Mouse (Mus musculus) hematopoietic multipotent progenitor cell, adult 10-12 weeks (in vitro differentiated cells): Measurements from ENCODE around the gene Zfp653. TPM values are rescaled to one million over a fixed set of nuclear protein-coding genes. Genes with fewer than 3 reads are reported as not detected.

Experiments used
- polyA plus RNA-seq: library from polyadenylated mRNA; stranded (reverse); fragments of >175 nt; gene quantifications from 2 replicates; pipeline ENCODE4 v1.2.3, GENCODE M21; 2012; ENCODE audit warnings: low replicate concordance

The Zfp653 gene
- polyA plus RNA-seq, result 22.4 and 38.4 TPM in 2 replicates

GRCm38 (mm10) chr9:22070791-22071573, at the start of gene Zfp653, which contains the start of gene Gm49318:
Gene Zfp653, minus strand, starts transcription at chr9:22071376.
Gene Gm49318, minus strand, starts transcription at chr9:22071259.

DNA sequence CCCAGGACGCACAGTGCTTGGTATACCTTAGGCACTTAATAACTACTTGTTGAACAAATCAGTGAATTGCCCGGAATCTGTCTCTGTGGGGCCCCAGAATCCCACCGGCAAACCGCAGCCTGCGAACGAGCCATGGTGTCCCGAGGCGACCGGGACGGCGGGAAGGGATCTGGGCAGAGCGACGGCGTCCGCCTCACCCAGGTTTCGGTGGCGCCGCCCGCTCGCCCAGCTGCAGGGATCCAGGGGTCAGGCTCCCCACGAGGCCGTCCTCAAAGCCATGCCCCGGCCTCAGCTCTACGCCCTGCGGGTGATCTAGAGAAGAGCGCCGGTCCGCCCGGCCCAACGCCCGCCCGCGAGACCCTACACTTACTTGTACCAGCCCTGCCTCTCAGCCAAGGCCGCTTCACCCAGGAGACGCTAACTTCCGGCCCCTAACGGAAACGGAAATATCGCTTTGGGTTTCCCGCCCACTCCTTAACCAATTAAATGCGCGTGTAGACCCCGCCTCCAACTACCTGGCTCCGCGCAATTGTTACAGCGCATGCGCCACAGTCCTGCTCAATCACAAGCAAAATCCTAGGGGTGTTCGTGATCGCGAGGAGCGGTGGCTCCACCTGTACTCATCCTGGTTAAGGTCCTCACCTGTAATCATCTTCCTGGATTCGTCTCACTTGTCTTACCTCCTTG, 45.7 kb upstream of the Zfp653 start, which contains the start of gene Elof1:
Gene Elof1, minus strand, starts transcription at position 433 of the 687 bp plus-strand sequence.

DNA sequence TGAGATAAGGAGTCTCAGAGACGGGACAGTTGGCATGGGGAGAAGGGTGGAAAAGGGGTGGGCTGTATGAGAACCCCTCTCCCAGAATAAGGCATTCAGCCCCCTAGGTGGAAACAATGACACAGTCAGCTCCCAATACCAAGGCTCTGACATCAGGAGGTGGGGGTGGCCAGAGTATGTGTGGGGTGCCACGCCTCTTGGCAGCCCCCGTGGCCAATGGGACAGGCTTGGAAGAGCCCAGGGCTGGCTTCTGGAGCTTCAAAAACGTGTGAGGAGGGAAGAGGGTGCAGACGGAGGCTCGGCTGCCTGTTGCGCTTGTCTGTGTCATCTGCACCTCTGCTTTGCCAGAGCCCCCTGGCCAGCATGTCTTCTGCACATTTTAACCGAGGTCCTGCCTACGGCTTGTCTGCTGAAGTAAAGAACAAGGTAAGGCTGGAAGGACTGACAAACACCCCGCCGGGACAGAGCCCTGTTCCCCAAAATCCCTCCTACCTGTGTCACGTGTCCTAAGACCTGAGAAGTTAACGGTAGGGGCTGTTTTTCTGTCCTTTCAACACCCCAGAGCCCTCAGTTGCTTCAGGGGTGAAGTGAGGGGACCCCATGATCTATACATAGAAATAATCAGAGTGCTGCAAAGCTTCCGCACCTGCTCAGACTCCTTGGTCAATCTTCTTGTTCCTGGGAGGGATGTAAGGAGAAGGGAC, 28.0 kb upstream of the Zfp653 start, which contains the start of gene Cnn1:
Gene Cnn1, plus strand, starts transcription at position 224 of the 704 bp plus-strand sequence.

GRCm38 (mm10) chr9:22085022-22085834, 14.1 kb upstream of the Zfp653 start, which contains the start of gene Ecsit:
Gene Ecsit, minus strand, starts transcription at chr9:22085438.

GRCm38 (mm10) chr9:22051958-22052254, 19.3 kb downstream of the Zfp653 start, which contains the start of gene Elavl3:
Gene Elavl3, minus strand, starts transcription at chr9:22052023.

Other genes starting within 250 kb of the Zfp653 start
- gene Angptl8, start 235.9 kb downstream of the Zfp653 start, polyA plus RNA-seq, result 0.15 and 1.3 TPM in 2 replicates
- 8.1 and 14.3 TPM in 2 replicates for gene Dock6, start 218.7 kb downstream of the Zfp653 start, polyA plus RNA-seq
- 10.7 and 28.7 TPM in 2 replicates for gene Rab3d, start 153.2 kb downstream of the Zfp653 start, polyA plus RNA-seq
- not detected in 2 replicates for gene Ccdc159, start 143.9 kb downstream of the Zfp653 start, polyA plus RNA-seq
- 5.2 and 8.3 TPM in 2 replicates for gene Tmem205, start 143.8 kb downstream of the Zfp653 start, polyA plus RNA-seq
- gene Plppr2, start 134.3 kb downstream of the Zfp653 start, polyA plus RNA-seq, result 4.2 and 8.8 TPM in 2 replicates
- 8.5 and 16.9 TPM in 2 replicates for gene Swsap1, start 115.6 kb downstream of the Zfp653 start, polyA plus RNA-seq
- gene Epor, start 107.9 kb downstream of the Zfp653 start, polyA plus RNA-seq, result 12.6 and 83.6 TPM in 2 replicates
- 5.2 and 5.6 TPM in 2 replicates for gene Rgl3, start 81.9 kb downstream of the Zfp653 start, polyA plus RNA-seq
- 0.12 TPM in 2 replicates for gene Ccdc151, start 68.7 kb downstream of the Zfp653 start, polyA plus RNA-seq
- 81.6 and 112 TPM in 2 replicates for gene Prkcsh, start 68.6 kb downstream of the Zfp653 start, polyA plus RNA-seq
- 0.15 TPM in 1 of 2 replicates, not detected in the other for gene Elavl3, start 19.4 kb downstream of the Zfp653 start, polyA plus RNA-seq
- not detected in 2 replicates for gene Gm49318, start 117 bp downstream of the Zfp653 start, polyA plus RNA-seq
- 13.3 and 22.4 TPM in 2 replicates for gene Ecsit, start 14.1 kb upstream of the Zfp653 start, polyA plus RNA-seq
- not detected in 2 replicates for gene Cnn1, start 27.8 kb upstream of the Zfp653 start, polyA plus RNA-seq
- gene Elof1, start 45.8 kb upstream of the Zfp653 start, polyA plus RNA-seq, result 13.2 and 67.9 TPM in 2 replicates
- gene Acp5, start 64.3 kb upstream of the Zfp653 start, polyA plus RNA-seq, result 89.9 and 193 TPM in 2 replicates
- 34.8 and 51.2 TPM in 2 replicates for gene Pigyl, start 85.5 kb upstream of the Zfp653 start, polyA plus RNA-seq
- gene Zfp872, start 116.7 kb upstream of the Zfp653 start, polyA plus RNA-seq, result not detected in 2 replicates
- gene Zfp809, start 154.3 kb upstream of the Zfp653 start, polyA plus RNA-seq, result 8.2 and 8.9 TPM in 2 replicates
- 0.11 and 0.25 TPM in 2 replicates for gene Zfp599, start 188.5 kb upstream of the Zfp653 start, polyA plus RNA-seq
- gene Zfp810, start 236.3 kb upstream of the Zfp653 start, polyA plus RNA-seq, result 6.7 and 7.2 TPM in 2 replicates